Mouse (Mus musculus) c-Kit-negative CD71-positive TER-119-positive erythroid progenitor cells, embryonic 14.5 days (primary cell): ENCODE measurements around the gene Rnf215.

Experiments used
- DNase-seq: peaks from one replicate; pipeline ENCODE4 v3.0.0-alpha.2; 2013; ENCODE audit warnings: low read depth, low spot score

The Rnf215 gene

GRCm38 (mm10) chr11:4190677-4191076, 55.7 kb downstream of the Rnf215 start:
- DNase-seq = no peak
